Mouse (Mus musculus): Measurements from ENCODE around the gene Mark3. TPM values are rescaled to one million over a fixed set of nuclear protein-coding genes. Genes with fewer than 3 reads are reported as not detected.

Mark3 gene
- polyA plus RNA-seq, 1 experiment from 2014 or later: 42.1 TPM

- Histone ChIP-seq H3K4me3 (no peak overlapping the region), H3K27me3 (ENCODE audit: poor library complexity, severe bottlenecking) (no peaks in the 10 kb centered on the region), H3K4me1 (peaks cover 70% of the 10 kb centered on the region), H3K36me3 (replicated peaks) (peaks cover 15% of the 10 kb centered on the region), H3K9me3 (no peaks in the 10 kb centered on the region), H3K27ac (peak overlapping the region; percentile 98)
- 38% methylated on average over 2 of the region's 2 CpGs for WGBS
- no peak for DNase-seq (ENCODE audit: extremely low spot score, low spot score)
These were observed 113.7 kb downstream of the Mark3 start for GRCm38 (mm10) chr12:111688069-111688428.

DNA sequence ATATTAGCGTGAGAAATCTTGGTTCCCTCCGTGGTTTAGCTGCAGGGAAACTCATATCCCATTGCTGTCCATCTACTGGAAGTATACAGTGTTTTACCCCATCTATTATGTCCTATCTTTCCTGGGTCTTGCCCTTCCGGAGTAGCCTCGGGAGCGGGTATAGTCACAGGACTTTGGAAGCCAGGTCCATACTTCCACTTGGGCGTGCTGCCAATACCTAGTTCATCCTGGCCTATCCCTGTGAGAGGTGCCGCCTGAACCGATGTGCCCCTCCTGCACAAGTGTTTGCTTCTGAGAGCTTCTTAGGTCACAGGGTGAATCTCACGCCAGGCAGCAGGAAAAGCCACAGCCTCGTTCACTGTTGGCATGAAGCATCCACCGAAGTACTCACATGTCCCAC lies 115.1 kb downstream of the Mark3 start:
- no peaks in the 10 kb centered on the region for H3K9me3 ChIP-seq
- peaks cover 84% of the 10 kb centered on the region for H3K4me1 ChIP-seq
- WGBS: 91% methylated on average over 11 of the region's 11 CpGs
- H3K27me3 ChIP-seq (ENCODE audit: poor library complexity, severe bottlenecking): no peaks in the 10 kb centered on the region
- no peak overlapping the region for H3K4me3 ChIP-seq
- H3K27ac ChIP-seq: peak overlapping the region; percentile 98
- DNase-seq (ENCODE audit: extremely low spot score, low spot score): no peak
- peaks cover 1% of the 10 kb centered on the region for H3K36me3 ChIP-seq (replicated peaks)

DNA sequence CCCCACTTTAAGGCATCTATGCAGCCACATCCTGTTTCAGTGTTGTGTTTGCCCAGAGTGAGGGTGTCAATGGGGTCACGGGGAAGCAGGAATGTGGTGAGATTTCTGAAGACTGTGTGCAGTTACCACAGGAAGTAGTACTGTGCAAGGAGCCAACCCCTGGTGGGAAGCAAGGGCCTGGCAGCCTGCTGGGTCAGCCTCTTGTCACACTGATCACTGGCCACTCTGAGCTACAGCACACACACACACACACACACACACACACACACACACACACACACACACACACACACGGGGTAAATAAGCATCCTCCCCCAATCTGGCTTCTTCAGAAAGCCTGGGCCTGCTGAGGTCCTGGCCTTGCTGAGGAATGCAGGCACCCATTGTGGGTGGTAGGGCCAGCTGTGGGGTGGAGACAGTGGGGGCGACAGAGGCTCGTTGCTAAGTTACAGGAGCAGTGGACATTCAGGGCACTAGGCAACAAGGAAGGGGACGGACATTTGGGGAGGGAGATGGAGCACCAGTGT lies 117.1 kb downstream of the Mark3 start:
- H3K9me3 ChIP-seq: no peaks in the 10 kb centered on the region
- H3K27ac ChIP-seq: peak overlapping the region; percentile 98
- H3K36me3 ChIP-seq (replicated peaks): no peaks in the 10 kb centered on the region
- peak overlapping the region; percentile 23; the same call in 1 of the 2 replicates for H3K4me3 ChIP-seq
- H3K27me3 ChIP-seq (ENCODE audit: poor library complexity, severe bottlenecking): no peaks in the 10 kb centered on the region
- 14% methylated on average over 5 of the region's 5 CpGs for WGBS
- H3K4me1 ChIP-seq: peaks cover 98% of the 10 kb centered on the region
- peak; percentile 79 for DNase-seq (ENCODE audit: extremely low spot score, low spot score)

- Histone ChIP-seq H3K36me3 (replicated peaks) (no peaks in the 10 kb centered on the region), H3K4me1 (peaks cover 92% of the 10 kb centered on the region), H3K27ac (peak overlapping the region; percentile 98), H3K4me3 (peak overlapping the region; percentile 40; the same call in 1 of the 2 replicates), H3K9me3 (no peaks in the 10 kb centered on the region), H3K27me3 (ENCODE audit: poor library complexity, severe bottlenecking) (no peaks in the 10 kb centered on the region)
- WGBS: 77% methylated on average over 5 of the region's 5 CpGs
- DNase-seq (ENCODE audit: extremely low spot score, low spot score): no peak
These were observed 118.6 kb downstream of the Mark3 start for GRCm38 (mm10) chr12:111692899-111693298.

DNA sequence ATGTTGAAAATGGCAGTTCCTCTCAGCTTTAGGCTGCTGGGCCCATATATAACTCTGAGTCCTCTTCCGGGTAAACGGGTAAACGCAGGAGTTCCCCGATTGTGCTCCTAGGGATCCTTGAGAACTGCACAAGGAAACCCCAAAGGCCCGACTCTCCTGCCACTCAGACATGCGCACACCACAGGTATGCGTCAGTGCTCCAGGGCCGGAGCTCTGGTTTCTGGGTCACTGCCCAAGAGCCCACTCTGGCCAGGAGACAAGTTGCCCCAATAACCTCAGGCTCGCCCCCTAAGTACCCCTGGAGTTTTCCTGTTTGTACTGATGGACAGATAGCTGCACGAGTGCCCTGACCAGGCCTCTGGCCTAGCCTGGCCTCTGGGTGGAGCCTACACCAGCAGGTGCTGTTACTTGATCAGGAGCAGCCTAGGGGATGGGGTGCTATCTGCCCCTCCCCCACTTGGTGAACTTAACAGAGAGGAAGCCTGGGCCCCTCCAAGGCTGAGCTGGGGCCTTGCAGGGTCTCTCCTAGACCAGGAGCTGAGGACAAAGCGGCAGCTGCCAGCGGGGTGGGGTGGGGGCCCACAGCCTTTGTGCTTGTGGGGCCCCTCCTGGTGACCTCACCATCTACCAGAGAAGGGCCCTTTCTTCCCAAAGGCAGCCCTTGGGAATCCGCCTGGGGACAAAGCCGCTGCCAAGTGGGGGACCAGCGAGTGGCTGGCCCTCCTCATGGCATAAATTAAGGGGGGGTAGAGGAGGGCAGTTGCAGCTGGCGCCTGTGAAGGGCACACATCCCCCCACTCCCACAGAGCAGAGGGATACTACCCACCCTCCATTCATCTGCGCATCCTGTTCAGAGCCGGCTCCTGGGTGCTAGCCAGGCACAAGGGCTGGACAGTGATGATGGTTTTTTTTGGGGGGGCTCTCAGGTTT lies 119.3 kb downstream of the Mark3 start:
- no peaks in the 10 kb centered on the region for H3K36me3 ChIP-seq (replicated peaks)
- peak overlapping the region; percentile 98 for H3K27ac ChIP-seq
- peak overlapping the region; percentile 40 for H3K4me3 ChIP-seq
- H3K9me3 ChIP-seq: no peaks in the 10 kb centered on the region
- 15% methylated on average over 18 of the region's 18 CpGs for WGBS
- DNase-seq (ENCODE audit: extremely low spot score, low spot score): peak; percentile 90
- H3K27me3 ChIP-seq (ENCODE audit: poor library complexity, severe bottlenecking): no peaks in the 10 kb centered on the region
- H3K4me1 ChIP-seq: peaks cover 91% of the 10 kb centered on the region

DNA sequence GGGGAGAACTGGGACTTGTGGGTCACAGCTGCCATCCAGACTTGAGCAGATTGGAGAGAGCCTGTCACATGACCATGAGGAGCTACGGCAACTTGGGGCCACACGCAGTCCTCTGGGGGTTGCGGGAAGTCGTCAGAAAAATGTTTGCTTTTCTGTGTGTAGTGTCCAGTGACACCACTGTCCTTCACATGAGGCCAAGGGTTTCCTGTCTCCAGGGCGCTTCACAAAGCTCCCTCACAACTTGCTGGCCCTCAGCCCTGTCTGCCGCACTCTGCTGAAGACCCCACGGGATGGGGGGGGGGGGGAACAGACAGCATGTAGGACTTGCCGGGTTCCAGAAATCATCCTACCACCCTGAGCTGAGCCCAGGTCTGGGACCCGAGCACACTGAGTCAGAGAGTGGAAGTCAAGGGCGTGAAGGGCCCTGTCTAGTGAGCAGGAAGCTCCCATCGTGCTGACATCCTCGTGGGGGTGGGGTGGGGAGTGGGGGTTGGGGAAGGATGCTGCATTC lies 120.0 kb downstream of the Mark3 start:
- Histone ChIP-seq H3K36me3 (replicated peaks) (no peaks in the 10 kb centered on the region), H3K4me3 (peak overlapping the region; percentile 40), H3K27me3 (ENCODE audit: poor library complexity, severe bottlenecking) (no peaks in the 10 kb centered on the region), H3K27ac (peak overlapping the region; percentile 98), H3K9me3 (no peaks in the 10 kb centered on the region), H3K4me1 (peaks cover 90% of the 10 kb centered on the region)
- WGBS: 9% methylated on average over 12 of the region's 12 CpGs
- no peak for DNase-seq (ENCODE audit: extremely low spot score, low spot score)

GRCm38 (mm10) chr12:111694880-111695804 lies 120.8 kb downstream of the Mark3 start:
- WGBS: 45% methylated on average over 13 of the region's 13 CpGs
- DNase-seq (ENCODE audit: extremely low spot score, low spot score): peak; percentile 71
- peaks cover 90% of the 10 kb centered on the region for H3K4me1 ChIP-seq
- H3K27ac ChIP-seq: peak overlapping the region; percentile 98
- H3K27me3 ChIP-seq (ENCODE audit: poor library complexity, severe bottlenecking): no peaks in the 10 kb centered on the region
- H3K36me3 ChIP-seq (replicated peaks): no peaks in the 10 kb centered on the region
- peak overlapping the region; percentile 40 for H3K4me3 ChIP-seq
- no peaks in the 10 kb centered on the region for H3K9me3 ChIP-seq

DNA sequence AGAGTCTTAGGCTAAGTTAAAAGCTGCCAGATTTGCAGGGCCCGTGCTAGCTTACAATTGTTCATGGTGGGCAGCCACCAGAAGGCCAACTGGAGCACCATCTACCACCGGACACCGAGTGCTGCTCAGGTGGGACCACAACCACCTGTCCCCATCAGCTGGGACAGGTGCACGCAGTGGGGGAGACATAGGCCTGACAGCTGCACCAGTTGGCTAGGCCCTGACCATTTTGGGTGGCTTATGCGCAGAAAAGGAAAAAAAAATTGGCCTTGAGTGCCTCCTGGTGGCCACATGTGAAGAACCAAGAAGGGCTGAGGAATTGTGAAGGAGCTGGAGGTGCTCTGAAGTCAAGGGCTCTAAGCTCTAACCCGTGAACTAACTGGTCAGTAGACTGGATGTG lies 121.9 kb downstream of the Mark3 start:
- Histone ChIP-seq H3K36me3 (replicated peaks) (no peaks in the 10 kb centered on the region), H3K4me1 (peaks cover 89% of the 10 kb centered on the region), H3K9me3 (no peaks in the 10 kb centered on the region), H3K4me3 (no peak overlapping the region), H3K27ac (peak overlapping the region; percentile 98), H3K27me3 (ENCODE audit: poor library complexity, severe bottlenecking) (no peaks in the 10 kb centered on the region)
- DNase-seq (ENCODE audit: extremely low spot score, low spot score): peak; percentile 81
- 22% methylated on average over 6 of the region's 6 CpGs for WGBS

- no peaks in the 10 kb centered on the region for H3K27me3 ChIP-seq (ENCODE audit: poor library complexity, severe bottlenecking)
- no peaks in the 10 kb centered on the region for H3K36me3 ChIP-seq (replicated peaks)
- no peak overlapping the region for H3K4me3 ChIP-seq
- H3K9me3 ChIP-seq: no peaks in the 10 kb centered on the region
- H3K4me1 ChIP-seq: peaks cover 79% of the 10 kb centered on the region
- no peak for DNase-seq (ENCODE audit: extremely low spot score, low spot score)
- WGBS: 74% methylated on average over 4 of the region's 4 CpGs
- peak overlapping the region; percentile 98 for H3K27ac ChIP-seq
These were observed 123.4 kb downstream of the Mark3 start for GRCm38 (mm10) chr12:111697708-111698107.

- Histone ChIP-seq H3K4me3 (no peak overlapping the region), H3K27ac (peak overlapping the region; percentile 98), H3K9me3 (no peaks in the 10 kb centered on the region), H3K4me1 (peaks cover 72% of the 10 kb centered on the region), H3K36me3 (replicated peaks) (no peaks in the 10 kb centered on the region), H3K27me3 (ENCODE audit: poor library complexity, severe bottlenecking) (no peaks in the 10 kb centered on the region)
- DNase-seq (ENCODE audit: extremely low spot score, low spot score): no peak
- 82% methylated on average over 6 of the region's 6 CpGs for WGBS
These were observed 124.1 kb downstream of the Mark3 start for GRCm38 (mm10) chr12:111698346-111698913.

DNA sequence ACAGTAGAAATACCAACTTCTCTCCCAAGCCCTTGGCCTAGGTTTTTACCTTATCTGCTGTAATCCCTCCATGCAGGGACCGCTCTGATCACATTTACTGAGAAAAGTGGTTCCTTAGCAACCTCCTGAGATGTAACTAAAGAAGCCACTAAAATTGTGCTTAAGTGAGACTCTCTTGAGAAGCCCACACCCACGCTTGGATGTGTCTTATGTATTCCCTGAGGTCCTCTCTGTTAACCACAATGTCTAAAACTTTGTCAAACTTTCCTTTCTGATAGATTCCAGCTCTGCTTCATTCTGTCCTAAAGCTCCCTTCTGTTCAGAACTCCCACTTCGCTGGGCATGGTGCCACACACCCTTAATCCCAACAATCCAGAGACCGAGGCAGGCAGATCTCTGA lies 125.2 kb downstream of the Mark3 start:
- no peaks in the 10 kb centered on the region for H3K27me3 ChIP-seq (ENCODE audit: poor library complexity, severe bottlenecking)
- peaks cover 64% of the 10 kb centered on the region for H3K4me1 ChIP-seq
- H3K27ac ChIP-seq: peak overlapping the region; percentile 68
- WGBS: 90% methylated on average over 4 of the region's 4 CpGs
- no peaks in the 10 kb centered on the region for H3K9me3 ChIP-seq
- H3K4me3 ChIP-seq: no peak overlapping the region
- DNase-seq (ENCODE audit: extremely low spot score, low spot score): no peak
- no peaks in the 10 kb centered on the region for H3K36me3 ChIP-seq (replicated peaks)

DNA sequence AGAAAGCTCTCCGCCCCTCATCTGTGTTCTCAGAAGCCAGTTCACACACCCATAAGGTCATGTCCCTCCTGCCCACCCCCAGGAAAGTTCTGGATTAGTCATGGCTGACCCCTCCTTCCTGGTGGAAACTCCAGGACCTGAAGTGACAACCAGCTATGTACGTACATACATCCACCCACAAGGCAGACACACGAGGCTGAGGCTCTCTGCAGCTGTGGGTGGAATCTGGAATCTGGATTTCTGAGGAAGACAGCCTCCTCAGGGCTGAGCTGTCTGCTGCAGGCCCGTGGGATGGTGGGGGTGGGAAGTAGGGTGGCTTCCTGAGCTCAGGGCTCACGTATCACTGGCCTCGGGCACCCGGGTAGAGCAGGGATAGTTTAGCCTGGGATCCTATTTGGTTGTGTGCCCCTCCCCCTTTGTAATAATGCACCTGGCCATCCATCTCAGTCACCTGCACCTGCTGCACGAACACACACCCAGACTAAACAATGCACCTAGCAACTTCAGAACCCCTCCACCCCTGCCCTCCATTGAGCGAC lies 126.7 kb downstream of the Mark3 start:
- WGBS: 71% methylated on average over 9 of the region's 9 CpGs

More for the DNA sequence above, 126.7 kb downstream of the Mark3 start:
- Histone ChIP-seq H3K9me3 (no peaks in the 10 kb centered on the region), H3K4me1 (peaks cover 62% of the 10 kb centered on the region), H3K36me3 (replicated peaks) (peaks cover 1% of the 10 kb centered on the region), H3K27me3 (ENCODE audit: poor library complexity, severe bottlenecking) (no peaks in the 10 kb centered on the region), H3K4me3 (no peak overlapping the region), H3K27ac (peak overlapping the region; percentile 44)
- DNase-seq (ENCODE audit: extremely low spot score, low spot score): no peak
